Mouse (Mus musculus) cerebellum, postnatal 36 days (tissue): ENCODE measurements around the gene Scarf1.

Experiments used
- DNase-seq, 2 experiments: peaks; one replicate each; pipeline ENCODE4 v3.0.0; 2021 to 2022; ENCODE audit warnings: mixed read lengths in 2 of 2

Gene Scarf1

GRCm38 (mm10) chr11:75512301-75513018 lies 880 bp upstream of the Scarf1 start:
- no peak for DNase-seq

GRCm38 (mm10) chr11:75515186-75515585 lies 1.8 kb downstream of the Scarf1 start:
- no peak for DNase-seq

DNA sequence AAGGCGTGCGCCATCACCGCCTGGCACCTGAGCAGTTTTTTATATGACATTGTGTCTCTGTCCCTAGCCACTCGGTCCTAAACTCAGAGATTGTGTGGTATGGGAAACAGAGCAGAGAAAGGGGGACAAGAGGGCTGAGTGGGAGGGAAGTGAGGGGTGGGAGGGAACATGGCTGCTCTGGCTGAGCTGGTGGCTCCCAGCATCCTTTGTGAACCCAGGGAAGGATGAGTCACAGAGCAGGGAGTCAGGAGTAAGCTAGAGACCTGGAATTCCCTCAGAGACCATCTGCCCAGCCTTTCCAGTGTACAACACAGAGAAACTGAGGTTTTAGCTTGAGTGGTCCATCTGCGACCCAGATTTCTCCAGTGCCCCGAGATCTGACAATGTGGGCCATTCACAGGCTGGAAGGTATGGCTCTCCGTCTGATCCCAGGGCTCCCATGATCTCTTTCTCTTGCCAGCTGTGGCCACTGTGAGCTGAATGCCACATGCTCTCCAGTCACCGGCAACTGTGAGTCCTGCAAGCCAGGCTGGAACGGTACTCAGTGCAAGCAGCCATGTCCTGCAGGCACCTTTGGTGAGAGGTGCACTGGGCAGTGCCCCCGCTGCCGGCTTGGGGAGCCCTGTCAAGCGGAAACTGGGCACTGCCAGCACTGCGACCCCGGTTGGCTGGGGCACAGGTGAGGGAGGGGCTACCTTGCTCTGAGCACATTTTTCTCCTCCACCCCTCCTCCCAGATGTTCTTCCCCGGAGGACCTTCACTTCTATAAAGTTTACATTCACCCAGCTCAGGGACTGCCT lies 6.7 kb downstream of the Scarf1 start:
- DNase-seq, result no peak

GRCm38 (mm10) chr11:75521609-75522008 lies 8.3 kb downstream of the Scarf1 start:
- DNase-seq, result no peak

GRCm38 (mm10) chr11:75522793-75523192 lies 9.5 kb downstream of the Scarf1 start:
- no peak for DNase-seq

- DNase-seq, result peak; percentile 74 to 77
Observed at GRCm38 (mm10) chr11:75525531-75526125, 12.3 kb downstream of the Scarf1 start.

- DNase-seq, result no peak
Observed at GRCm38 (mm10) chr11:75526943-75527342, 13.6 kb downstream of the Scarf1 start.

- DNase-seq, result no peak
Observed at GRCm38 (mm10) chr11:75529771-75530170, 16.4 kb downstream of the Scarf1 start.

DNA sequence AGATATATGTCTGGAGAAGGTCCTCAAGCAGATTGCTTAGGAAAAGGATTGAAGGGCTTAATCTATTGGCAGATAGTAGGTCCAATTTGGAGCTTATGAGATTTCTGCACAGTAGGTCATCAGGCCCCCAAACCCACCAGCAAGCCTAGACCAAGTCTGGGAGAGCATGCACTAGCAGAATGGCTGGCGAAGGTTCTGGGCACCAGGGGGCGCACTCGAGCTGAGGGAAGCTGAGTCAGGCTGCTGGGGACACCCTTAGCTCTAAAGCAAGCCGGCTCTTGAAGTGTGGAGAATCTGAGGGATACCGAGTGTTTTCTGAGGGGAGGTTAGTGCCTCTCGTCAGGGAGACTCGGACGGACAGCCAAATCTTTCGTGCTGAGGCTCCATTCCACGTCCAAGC lies 17.0 kb downstream of the Scarf1 start:
- DNase-seq, result peak; percentile 100

- DNase-seq, result no peak
Observed at GRCm38 (mm10) chr11:75530845-75531373, 17.6 kb downstream of the Scarf1 start.

GRCm38 (mm10) chr11:75531469-75532242 lies 18.3 kb downstream of the Scarf1 start, which contains the start of gene Slc43a2:
Gene Slc43a2, plus strand, starts transcription at chr11:75531694.
- peak; percentile 98 to 99 for DNase-seq

GRCm38 (mm10) chr11:75532340-75533277 lies 19.3 kb downstream of the Scarf1 start:
- DNase-seq, result peak; percentile 59 to 60

DNA sequence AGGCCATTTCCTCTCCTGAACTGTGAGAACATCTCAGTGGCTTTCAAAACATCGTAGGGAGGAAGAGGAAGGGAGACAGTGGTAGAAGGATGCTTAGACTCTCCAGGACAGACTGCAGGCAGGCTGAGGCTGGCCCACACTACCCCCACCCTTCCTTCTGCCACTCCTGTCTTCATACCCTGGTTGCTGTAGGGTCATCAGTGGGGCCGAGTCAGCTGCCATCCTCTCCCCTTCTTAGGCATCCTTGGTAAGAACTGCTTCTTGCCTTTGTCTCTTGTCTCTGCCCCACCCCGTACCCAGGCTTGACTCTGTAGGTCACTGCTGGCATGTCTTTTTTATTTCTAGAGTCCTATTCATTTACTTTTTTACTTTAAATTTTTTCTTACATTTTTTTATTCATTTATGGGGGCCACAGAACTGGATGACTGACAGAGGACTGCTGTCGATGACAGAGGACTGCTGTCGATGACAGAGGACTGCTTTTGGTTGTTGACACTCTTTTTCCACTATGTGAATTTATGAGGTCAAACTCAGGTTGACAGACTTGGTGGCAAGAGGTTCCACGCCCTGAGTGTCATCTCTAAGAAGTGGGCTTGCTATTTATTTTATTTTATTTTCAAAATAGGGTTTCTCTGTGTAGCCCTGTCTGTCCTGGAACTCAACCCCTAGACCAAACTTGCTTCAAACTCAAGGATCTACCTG lies 20.1 kb downstream of the Scarf1 start:
- DNase-seq, result no peak

- DNase-seq, result peak; percentile 48 to 50
Observed at GRCm38 (mm10) chr11:75534286-75535033, 21.1 kb downstream of the Scarf1 start.

- peak; percentile 24 to 49 for DNase-seq
Observed at GRCm38 (mm10) chr11:75535106-75535795, 21.9 kb downstream of the Scarf1 start.

- no peak for DNase-seq
Observed at GRCm38 (mm10) chr11:75536255-75537024, 23.1 kb downstream of the Scarf1 start.

DNA sequence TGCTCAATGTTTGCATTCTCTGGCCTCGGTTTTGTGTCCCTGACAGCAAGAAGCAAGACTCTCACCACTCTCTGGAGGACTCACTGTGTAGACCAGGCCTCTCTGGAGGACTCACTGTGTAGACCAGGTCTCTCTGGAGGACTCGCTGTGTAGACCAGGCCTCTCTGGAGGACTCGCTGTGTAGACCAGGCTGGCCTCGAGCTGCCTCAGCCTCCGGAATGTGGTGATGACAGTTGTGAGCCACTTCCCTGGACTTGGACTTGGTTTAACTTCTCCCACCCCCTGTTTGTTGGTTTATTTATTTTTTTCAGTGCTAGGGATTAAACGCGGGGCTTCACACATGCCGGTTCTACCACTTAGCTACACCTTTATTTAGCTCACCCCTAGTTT lies 23.7 kb downstream of the Scarf1 start:
- no peak for DNase-seq

- DNase-seq, result peak; percentile 53 to 64
Observed at GRCm38 (mm10) chr11:75537491-75538183, 24.3 kb downstream of the Scarf1 start.
